Mouse (Mus musculus) fibroblast of lung, adult 2 months (primary cell): ENCODE data around the gene Pim1.
"Not testable (repeated sequence)": the region's sequence is repeated elsewhere in the genome, so short reads cannot be mapped to it uniquely, and the experiment has no call there.

ENCODE experiments used
- DNase-seq: peaks from one replicate; pipeline ENCODE4 v3.0.0-alpha.2; 2011; ENCODE audit warnings: low read depth

Gene Pim1

DNA sequence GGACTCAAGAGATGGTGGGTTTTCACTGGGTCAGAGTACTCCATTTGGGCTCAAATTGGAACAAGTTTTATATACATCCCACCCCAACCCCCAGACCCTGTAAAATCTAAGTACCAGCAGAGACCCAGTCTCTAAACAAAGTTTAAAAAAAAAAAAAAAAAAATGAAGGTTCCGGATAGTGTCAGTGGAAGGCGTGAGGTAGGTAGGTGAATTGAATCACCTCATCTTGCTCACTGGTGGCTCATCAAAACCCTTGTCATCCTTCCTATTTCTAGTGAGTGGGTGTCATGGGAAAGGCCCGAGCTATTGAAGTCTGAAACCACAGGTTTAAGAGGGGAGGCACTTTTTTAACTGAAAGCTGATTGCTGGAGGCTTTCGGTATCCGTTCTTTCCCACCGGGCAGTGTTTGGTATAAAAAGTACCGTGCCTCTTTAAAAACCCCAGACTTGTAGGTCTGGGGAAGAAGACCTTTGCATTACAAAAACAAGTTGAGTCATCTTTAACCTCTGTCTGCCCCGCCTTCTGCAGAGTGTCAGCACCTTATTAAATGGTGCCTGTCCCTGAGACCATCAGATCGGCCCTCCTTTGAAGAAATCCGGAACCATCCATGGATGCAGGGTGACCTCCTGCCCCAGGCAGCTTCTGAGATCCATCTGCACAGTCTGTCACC lies 3.6 kb downstream of the Pim1 start:
- DNase-seq = no peak

DNA sequence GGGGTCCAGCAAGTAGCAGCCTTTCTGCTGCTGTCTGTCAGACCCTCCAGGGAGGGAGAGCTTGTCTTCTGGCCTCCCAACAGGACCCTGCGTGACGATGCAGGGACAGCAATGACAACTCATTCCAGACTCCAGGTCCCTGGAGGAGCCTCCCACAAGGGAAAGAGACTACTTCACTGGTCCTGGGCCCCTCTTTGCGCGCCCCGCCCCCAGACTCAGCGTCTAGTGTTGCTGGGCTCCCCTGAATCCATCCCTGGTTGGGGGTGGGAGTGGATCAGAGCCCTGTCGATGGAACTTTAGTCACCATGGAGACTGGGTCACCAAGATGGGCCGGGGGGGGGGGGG lies 4.2 kb downstream of the Pim1 start:
- no peak for DNase-seq

DNA sequence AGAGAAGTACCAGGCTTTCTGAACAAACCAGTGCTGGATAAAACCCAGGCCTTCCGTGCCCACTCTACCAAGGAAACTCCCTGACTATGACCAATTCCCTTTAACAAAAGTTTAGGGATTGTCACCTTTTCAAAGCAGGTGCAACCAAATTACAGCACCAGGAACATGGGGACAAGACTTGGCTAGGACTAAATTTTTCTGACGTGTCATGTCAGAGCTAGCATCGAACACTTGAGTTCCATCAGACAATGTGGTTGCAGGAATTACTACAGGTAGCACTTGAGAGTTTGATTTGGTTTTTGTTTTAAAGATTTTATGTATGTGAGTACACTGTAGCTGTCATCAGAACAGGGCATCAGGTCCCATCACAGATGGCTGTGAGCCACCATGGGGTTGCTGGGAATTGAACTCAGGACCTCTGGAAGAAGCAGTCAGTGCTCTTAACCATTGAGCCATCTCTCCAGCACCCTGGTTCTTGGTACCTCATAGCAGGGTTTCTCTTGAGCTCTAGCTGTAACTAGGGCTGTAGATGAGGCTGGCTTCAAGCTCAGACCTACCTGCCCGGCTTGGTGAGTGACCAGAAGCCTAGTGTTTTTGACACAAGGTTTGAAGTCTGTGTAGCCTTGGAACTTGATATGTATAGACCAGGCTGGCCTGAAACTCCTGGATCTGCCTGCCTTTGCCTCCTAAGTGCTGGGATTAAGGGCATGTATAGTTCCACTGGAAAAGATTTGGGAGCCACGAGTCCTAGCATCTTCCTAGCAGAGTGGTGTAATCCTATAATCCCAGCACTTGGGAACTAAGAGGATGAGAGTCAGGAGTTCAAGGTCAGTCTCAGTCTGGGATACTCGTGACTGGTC lies 5.9 kb downstream of the Pim1 start:
- DNase-seq = no peak

DNA sequence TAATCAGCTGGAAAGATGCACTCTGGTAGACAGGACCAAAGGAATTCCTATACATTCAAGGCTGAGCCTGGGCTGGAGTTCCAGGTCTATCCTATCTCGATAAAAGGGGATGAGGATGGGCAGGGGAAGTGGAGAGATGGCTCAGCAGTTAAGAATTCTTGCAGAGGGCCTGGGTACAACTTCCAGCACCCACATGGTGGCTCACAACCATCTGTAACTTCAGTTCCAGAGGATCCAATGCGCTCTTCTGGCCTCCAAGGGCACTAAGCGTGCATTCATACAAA lies 6.5 kb downstream of the Pim1 start:
- DNase-seq = no peak

DNA sequence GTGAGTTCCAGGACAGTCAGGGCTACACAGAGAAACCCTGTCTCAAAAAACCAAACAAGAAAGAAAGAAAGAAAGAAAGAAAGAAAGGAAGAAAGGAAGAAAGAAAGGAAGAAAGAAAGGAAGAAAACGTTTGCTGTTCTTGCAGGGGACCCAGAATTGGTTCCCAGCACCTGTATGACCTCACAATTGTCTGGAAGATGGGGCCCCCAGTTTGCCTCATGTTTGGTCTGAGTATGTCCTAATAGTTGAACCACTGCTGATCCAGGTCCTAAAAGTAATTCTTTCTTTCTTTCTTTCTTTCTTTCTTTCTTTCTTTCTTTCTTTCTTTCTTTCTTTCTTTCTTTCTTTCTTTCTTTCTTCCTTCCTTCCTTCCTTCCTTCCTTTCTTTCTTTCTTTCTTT lies 6.9 kb downstream of the Pim1 start:
- DNase-seq = not testable (repeated sequence)

DNA sequence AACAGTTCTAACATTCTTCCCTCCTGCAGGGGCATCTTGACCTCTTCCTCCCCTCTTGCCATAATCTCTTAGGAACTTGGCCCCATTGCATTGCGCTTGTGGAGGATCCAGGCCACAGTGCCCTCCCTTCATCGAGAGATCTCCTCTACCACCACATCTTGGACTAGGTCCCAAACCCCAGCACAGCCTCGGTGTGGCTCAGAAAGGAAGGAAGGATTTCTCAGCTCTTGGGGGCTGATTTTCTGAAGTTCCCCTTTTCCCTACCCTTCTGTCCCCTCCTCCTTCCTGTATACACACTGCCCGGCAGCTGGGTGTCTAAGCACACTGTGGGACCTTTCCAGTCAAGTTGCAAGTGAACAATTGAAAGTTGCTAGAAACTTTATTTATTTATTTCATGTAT lies 7.5 kb downstream of the Pim1 start:
- DNase-seq = no peak

DNA sequence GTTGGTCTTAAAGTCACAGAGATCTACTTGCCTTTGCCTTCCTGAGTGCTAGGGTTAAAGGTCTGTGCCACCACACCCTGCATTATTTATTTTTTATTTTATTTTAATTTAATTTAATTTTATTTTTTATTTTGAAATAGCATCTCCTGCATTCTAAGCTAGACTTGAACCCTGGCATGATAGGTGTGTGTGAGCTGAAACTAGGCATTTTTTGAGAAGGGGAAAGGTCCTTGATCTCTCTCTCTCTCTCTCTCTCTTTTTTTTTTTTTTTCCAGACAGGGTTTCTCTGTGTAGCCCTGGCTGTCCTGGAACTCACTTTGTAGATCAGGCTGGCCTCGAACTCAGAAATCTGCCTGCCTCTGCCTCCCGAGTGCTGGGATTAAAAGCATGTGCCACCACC lies 8.4 kb downstream of the Pim1 start:
- not testable (repeated sequence) for DNase-seq

DNA sequence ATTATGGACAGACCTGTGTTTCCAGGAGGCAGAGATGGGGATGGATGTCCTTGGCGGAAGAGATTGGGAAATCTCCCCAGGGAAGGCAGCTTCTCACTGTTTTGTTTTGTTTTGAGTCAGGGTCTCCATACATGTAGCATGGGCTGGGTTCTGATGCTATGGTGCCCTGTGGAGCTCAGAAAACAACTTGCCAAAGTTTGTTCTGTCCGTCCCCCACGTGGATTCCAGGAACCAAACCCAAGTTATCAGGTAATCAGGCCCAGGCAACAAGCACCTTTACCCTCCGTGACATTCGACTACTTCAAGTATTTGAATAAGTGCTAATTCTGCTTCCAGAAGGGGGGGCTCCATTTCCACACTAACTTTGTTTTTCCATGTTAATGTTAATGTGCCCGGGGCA lies 9.0 kb downstream of the Pim1 start:
- DNase-seq = no peak

DNA sequence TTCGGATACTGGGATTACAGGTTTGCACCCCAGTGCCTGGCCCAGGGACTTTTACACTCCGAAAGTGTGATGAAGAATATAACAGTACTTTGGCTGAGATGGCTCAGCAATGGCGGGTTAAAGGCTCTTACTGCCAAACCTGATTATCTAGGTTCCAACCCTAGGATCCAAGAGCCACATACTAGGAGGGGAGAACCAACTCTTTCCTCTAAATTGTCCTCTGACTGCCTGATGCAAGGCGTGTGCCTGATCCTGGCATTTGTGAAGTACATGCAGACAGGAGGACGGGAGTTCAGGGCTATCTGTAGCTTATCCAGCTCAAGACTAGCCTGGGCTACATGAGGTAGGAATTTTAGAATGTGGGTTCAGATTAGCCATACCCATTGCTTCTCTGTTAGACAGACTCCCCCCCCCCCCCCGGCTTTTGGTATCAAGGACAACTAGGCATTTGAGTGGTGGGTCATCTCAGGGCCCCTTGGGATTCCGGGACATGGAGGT lies 9.7 kb downstream of the Pim1 start:
- no peak for DNase-seq

DNA sequence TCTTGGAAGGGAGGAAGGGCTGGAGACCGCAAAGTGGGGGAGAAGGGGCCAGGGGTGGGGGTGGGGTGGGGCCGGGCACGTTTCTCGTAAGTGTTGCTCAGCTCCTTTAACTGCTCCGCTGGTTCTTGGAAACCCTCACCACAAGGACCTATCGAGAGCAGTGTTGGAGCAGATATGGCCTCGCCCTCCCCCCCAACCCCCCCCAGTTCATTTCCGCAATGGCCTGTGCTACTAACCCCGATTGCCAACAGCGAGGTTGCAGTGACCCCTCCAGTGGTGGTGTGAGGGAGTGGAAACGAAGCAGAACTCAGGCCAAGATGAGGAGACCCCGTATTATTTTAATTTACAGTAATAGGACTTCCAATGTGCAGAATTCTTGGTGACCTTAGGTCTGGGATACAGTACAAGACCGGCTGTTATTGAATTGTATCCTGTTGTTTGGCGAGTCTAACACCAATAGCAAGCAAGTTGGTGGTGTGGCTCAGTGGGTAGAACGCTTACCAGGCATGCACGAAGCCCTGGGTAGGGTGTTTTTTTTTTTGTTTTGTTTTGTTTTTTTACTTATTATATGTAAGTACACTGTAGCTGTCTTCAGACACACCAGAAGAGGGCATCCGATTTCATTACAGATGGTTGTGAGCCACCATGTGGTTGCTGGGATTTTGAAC lies 10.4 kb downstream of the Pim1 start:
- DNase-seq = no peak

DNA sequence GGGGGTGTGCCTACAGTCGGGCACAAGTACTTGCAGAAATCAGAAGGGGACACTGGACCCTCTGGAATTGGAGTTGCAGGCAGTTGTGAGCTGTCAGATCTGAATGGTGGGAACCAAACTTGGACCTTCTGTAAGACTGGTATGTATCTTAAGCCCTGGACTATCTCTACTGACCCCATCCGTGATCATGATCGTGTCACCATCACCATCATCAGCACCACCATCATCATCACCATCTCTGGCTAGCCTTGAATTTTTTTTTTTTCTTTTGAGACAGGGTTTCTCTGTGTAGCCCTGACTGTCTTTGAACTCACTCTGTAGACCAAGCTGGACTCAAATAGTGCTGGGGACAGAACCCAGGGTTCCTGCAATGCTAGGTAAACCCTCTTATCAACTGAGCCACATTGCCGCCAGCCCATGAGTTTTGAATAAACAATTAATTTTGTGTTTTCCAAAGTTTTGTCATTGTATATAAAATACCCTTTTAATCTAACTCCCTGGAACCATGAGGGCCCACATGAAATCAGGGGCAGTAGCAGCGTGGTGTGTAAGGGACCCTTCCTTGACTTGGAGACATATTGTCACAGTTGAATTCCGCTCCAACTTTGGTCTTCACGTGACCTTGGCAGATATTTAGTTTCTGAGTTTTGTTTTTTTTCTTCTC lies 11.6 kb downstream of the Pim1 start:
- no peak for DNase-seq

DNA sequence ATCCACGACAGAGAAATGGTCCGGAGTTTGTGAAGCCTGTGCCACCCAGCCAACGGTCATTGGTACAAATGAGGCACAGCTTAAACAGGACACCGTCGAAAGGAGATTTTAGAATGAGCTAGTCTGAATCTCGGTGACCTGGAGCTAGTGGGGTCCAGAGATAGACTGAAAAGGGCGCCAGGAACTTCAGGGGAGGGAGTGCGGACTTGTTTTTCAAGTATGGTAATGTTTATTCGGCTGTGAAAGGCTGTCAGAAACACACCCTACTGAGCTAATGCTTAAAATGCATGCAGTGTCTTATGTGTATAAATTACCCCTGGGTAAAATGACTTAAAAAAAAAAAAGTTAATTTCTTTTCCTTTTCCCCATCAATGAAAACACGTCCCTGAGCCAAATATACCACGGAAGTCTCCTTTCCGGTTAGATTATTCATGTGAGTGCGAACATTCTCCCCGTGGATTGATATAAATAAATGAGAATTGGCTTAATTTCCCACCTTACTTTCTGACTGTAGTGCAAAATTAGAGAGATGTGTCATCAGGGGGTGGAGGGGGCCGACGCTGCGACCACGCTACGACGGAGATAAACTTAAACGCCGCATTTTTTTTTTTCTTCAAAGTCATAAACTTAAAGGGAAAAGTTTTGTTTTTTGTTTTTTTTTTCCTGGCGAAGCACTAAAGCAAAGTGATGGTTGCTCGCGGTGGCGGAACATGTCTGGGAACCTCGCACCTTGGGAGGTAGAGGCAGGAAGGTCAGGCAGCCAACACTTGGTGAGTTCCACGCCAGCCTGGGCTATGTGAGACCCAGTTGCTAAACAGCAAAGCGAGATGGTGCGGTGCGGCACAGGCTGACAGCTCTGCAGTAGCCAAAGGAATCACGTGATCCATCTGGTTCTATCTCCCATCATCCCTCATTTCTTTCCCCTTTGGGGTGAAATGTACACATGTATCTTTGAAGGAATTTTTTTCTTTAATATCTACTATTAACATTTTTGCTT lies 12.4 kb downstream of the Pim1 start:
- no peak for DNase-seq

DNA sequence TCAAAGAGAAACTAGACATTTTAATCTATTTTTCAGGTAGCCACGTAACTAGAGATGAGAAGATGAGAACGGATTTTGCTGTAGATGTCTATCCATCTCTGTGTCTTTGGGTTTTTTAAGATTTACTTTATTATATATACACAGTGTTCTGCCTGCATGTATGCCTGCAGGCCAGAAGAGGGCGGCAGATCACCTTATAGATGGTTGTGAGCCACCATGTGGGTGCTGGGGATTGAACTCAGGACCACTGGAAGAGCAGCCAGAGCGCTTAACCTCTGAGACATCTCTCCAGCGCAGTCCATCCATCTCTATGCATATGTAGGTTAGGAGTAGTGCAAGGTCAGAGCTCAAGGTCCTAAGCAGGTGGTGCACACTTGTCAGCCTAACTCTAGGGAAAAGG lies 13.1 kb downstream of the Pim1 start:
- DNase-seq = no peak

DNA sequence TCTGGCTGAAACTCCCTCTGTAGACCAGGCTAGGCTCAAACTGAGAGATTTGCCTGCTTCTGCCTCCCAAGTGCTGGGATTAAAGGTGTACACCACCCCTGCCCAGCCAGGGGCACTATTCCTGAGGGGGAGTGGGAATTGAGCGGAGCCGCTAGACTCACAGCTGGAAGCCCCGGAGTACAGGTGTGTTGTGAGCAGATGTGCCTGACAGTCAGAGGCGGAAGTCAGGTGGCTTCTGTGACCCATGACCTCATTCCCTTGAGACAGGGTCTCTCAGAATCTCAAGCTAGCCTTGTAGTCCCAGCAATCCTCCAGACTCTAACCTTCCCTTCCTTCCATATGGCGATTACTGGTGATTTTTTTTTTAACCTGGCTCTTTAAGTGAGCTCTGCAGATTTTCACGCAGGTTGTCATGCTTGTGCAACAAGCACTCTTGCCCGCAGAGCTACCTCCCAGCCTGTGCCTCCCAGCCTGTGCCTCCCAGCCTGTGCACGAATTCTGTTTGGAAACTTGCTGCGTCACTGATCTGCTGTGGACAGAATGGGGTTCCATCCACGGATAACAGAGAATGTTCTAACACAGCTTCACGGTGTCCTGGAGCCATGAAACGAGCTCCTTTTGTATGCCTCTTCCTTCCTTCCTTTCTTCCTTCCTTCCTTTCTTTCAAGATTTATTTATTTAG lies 18.5 kb downstream of the Pim1 start:
- no peak for DNase-seq

DNA sequence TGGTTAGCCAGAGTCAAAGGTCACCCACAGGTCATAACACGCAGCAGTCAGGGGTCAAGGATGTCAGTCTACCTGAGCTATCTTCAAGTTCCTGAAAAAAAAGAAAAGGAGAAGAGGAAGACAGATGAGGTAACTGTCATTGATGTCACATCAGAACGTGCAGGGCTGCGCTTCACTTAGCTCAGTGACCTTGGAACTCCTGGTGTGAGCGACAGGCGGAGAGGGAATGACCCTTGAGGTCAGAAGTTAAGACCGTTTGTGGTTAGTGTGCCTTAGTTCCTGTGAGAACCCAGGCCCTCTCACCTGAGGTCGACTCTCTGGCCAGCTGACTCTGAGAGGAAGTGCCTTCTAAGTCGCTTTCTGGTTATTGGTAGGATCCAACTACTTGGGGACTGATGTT lies 20.1 kb downstream of the Pim1 start:
- DNase-seq = no peak

DNA sequence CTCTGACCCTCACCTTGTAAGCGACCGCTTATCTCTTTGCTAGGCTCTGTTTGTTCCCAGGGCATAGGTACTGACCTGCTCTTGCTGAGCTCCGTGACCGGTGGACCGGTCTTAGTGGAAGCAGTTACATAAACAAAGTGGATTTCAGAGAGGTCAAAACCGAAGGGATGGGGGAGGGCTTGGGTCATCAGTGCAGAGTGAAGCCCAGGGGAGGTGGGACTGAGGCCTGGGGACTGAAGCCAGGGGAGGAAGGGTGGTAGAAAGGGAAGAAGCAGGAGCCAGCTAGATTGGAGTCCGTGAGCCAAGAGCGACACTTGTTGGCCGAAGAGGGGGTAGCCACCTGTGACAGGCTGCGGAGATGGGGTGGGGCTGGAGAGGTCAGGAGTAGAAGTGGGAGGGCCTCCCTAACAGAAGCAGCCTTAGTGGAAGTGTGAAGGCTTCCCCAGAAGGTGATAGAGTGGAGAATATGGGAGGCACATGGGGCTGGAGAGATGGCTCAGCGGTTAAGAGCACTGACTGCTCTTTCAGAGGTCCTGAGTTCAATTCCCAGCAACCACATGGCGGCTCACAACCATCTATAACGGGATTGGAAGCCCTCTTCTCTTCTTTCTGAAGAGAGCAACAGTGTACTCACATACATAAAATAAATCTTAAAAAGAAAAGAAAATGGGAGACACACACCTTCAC lies 22.6 kb downstream of the Pim1 start:
- no peak for DNase-seq

DNA sequence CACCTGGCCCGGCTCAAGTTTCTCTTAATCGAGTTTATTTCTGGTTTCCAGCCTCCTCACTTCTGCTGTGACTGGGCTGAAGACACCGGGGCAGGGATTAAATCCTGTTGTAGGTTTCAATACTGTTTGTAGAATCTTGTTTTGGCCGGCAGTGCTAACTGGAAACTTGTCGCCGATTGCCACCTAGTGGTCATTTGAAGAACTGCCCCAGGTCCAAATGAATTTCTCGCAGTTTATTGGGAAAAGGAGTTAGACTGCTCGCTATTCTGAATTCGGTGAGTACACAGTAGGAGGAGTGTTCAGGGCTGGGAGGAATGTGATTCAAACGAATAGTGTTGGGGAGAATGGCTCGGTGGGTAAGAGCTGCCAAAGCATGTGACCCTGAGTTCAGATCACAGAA lies 23.9 kb downstream of the Pim1 start:
- DNase-seq = peak; percentile 61

DNA sequence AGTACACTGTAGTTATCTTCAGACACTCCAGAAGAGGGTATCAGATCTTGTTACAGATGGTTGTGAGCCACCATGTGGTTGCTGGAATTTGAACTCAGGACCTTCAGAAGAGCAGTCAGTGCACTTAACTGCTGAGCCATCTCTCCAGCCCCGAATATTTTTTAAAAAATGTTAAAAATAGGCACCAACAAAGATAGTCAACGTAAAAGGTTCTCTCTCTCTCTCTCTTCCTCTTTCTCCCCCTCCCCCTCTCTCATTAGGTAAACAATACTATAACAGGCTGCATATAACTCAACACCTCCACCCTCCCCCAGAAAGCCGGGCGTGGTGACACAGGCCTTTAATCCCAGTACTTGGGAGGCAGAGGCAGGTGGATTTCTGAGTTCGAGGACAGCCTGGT lies 28.1 kb downstream of the Pim1 start:
- DNase-seq = not testable (repeated sequence)

DNA sequence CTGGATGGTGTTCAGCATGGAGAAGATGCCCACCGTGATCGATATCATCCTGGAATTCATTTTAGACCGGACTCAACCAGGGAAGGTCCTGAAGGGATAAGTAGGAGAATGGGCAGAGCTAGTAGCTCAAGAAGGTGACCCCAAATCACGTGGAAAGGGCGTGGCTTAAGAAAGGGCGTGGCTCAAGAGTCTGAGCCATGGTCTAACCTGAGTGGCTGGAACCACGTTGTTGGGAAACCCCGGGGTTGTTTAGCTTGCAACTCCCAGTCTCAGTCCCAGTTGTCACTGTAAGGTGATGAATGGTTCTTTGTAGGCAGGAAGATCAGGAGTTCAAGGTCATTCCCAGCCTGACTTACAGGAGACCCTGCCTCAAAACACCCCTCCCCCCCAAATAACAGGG lies 29.2 kb downstream of the Pim1 start:
- DNase-seq = no peak

DNA sequence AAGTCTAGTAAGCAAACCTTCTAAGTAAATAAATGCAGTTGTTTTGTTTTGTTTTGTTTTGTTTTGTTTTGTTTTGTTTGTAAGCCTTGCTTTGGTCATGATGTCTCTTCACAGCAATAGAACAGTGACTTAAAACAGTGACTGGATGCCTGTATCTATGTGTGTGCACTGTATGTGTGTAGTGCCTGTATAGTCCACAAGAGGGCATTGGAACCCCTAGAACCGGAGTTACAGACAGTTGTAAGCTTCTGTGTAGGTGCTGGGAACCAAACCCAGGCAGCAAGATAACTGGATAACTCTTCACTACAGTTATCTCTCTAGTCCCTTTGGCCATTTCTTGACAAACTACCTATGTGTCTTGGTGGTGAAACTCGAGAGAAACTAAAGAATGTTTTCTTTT lies 35.1 kb downstream of the Pim1 start:
- DNase-seq = no peak
